Mouse (Mus musculus) CH12.LX (cell line): ENCODE measurements around the gene Ift81. TPM values are rescaled to one million over a fixed set of nuclear protein-coding genes. Genes with fewer than 3 reads are reported as not detected.

ENCODE experiments used
- DNase-seq: peaks from one replicate; pipeline ENCODE4 v3.0.0-alpha.2; 2013; ENCODE audit errors: extremely low read depth
- H3K27ac ChIP-seq: 2 replicates; pipeline ENCODE4 v1.5.1; 2012; ENCODE audit warnings: low read depth, mild to moderate bottlenecking, control low read depth, moderate library complexity; ENCODE audit not compliant: insufficient read depth
- H3K27me3 ChIP-seq: replicated peaks from 2 replicates; pipeline ENCODE3; 2012; ENCODE audit warnings: inconsistent platforms
- H3K36me3 ChIP-seq, 2 experiments: replicated peaks in 1 of 2; 2 replicates each; pipeline versions ENCODE3 to v1.6.1; 2012; ENCODE audit warnings: inconsistent platforms in 1 of 2, low read length in 1 of 2, mild to moderate bottlenecking in 1 of 2, mixed read lengths in 1 of 2, moderate library complexity in 1 of 2; ENCODE audit not compliant: control insufficient read depth in 1 of 2, insufficient read depth in 1 of 2
- H3K4me1 ChIP-seq, 2 experiments: 2 replicates each; pipeline ENCODE4 v1.6.1; 2012; ENCODE audit warnings: inconsistent platforms in 1 of 2, moderate library complexity in 1 of 2; ENCODE audit not compliant: insufficient read depth in 2 of 2, control insufficient read depth in 1 of 2
- H3K4me2 ChIP-seq: 2 replicates; pipeline ENCODE4 v1.6.1; 2012; ENCODE audit warnings: low read depth, mild to moderate bottlenecking, control low read depth; ENCODE audit not compliant: poor library complexity, insufficient read depth, severe bottlenecking
- H3K4me3 ChIP-seq, 3 experiments: fragments of 150-350 bp in 1 of 3; sonication (generic) in 1 of 3; replicated peaks in 1 of 3; 2 replicates each; pipeline versions ENCODE3 to v1.5.1; 2011 to 2012; ENCODE audit warnings: low read depth in 2 of 3, low read length in 2 of 3, mild to moderate bottlenecking in 2 of 3, moderate library complexity in 2 of 3, control low read depth in 1 of 3, improper control_type of control experiment in 1 of 3, inconsistent platforms in 1 of 3, mixed read lengths in 1 of 3; ENCODE audit not compliant: poor library complexity in 1 of 3
- H3K79me2 ChIP-seq: replicated peaks from 2 replicates; pipeline ENCODE4 v1.6.1; 2012; ENCODE audit warnings: mild to moderate bottlenecking, moderate library complexity; ENCODE audit not compliant: control insufficient read depth, poor library complexity, insufficient read depth, severe bottlenecking; ENCODE audit errors: extremely low read depth
- H3K9ac ChIP-seq: 2 replicates; pipeline ENCODE4 v1.6.1; 2012; ENCODE audit warnings: low read depth, mild to moderate bottlenecking, control low read depth, moderate library complexity; ENCODE audit not compliant: insufficient read depth
- H3K9me3 ChIP-seq: replicated peaks from 2 replicates; pipeline ENCODE3; 2012; ENCODE audit warnings: low read length, inconsistent platforms, mixed read lengths
- E2F4 ChIP-seq: IDR thresholded peaks from 2 replicates; pipeline ENCODE4 v1.6.1; 2011; ENCODE audit warnings: low read depth, low read length, improper control_type of control experiment; ENCODE audit not compliant: insufficient replicate concordance
- EP300 ChIP-seq: IDR thresholded peaks from 2 replicates; pipeline ENCODE4 v1.6.1; 2011; ENCODE audit warnings: low read length, improper control_type of control experiment
- GABPA ChIP-seq: IDR thresholded peaks from 2 replicates; pipeline ENCODE4 v1.6.1; 2012; ENCODE audit warnings: low read depth, low read length, improper control_type of control experiment, inconsistent platforms; ENCODE audit not compliant: insufficient replicate concordance
- MAFK ChIP-seq: IDR thresholded peaks from 2 replicates; pipeline ENCODE4 v1.6.1; 2011; ENCODE audit warnings: low read length, improper control_type of control experiment; ENCODE audit not compliant: insufficient replicate concordance
- MXI1 ChIP-seq: IDR thresholded peaks from 2 replicates; pipeline ENCODE4 v1.6.1; 2011; ENCODE audit warnings: mild to moderate bottlenecking, low read depth, low read length, improper control_type of control experiment
- MYC ChIP-seq: IDR thresholded peaks from 2 replicates; pipeline ENCODE4 v1.6.1; 2011; ENCODE audit warnings: low read depth, mild to moderate bottlenecking, improper control_type of control experiment, low read length
- TCF12 ChIP-seq: IDR thresholded peaks from 2 replicates; pipeline ENCODE4 v1.6.1; 2014; ENCODE audit warnings: low read depth, mild to moderate bottlenecking, inconsistent platforms, low read length, improper control_type of control experiment
- UBTF ChIP-seq: IDR thresholded peaks from 2 replicates; pipeline ENCODE4 v1.6.1; 2012; ENCODE audit warnings: low read depth, mild to moderate bottlenecking, inconsistent platforms, low read length, improper control_type of control experiment, moderate library complexity
- ZKSCAN1 ChIP-seq: IDR thresholded peaks from 2 replicates; pipeline ENCODE4 v1.6.1; 2012; ENCODE audit warnings: low read depth, inconsistent platforms, low read length, improper control_type of control experiment, borderline replicate concordance
- ZMIZ1 ChIP-seq: IDR thresholded peaks from 2 replicates; pipeline ENCODE4 v1.6.1; 2012; ENCODE audit warnings: low read depth, mild to moderate bottlenecking, inconsistent platforms, low read length, improper control_type of control experiment
- dilution Hi-C: fragments of 300-500 bp; cut with MboI; formaldehyde crosslinking; loops from 2 replicates; pipeline ENCODE4 v1.14.3; 2020; ENCODE audit warnings: low sequenced_read_pairs; ENCODE audit not compliant: extremely low pct_unique_long_range_greater_than_20kb, extremely low pct_ligation_motif_present
- in situ Hi-C: fragments of 300-500 bp; cut with MboI; formaldehyde crosslinking; loops from 3 replicates; pipeline ENCODE4 v1.14.3; 2019; ENCODE audit warnings: low sequenced_read_pairs, low pct_ligation_motif_present, low pct_unique_long_range_greater_than_20kb, mixed read lengths
- polyA plus RNA-seq: library from polyadenylated mRNA; unstranded; fragments of >175 nt; gene quantifications from 2 replicates; pipeline ENCODE4 v1.2.1, GENCODE M21; 2012; ENCODE audit warnings: low read depth; ENCODE audit not compliant: insufficient read length
- total RNA-seq, 2 experiments: library from RNA; depleted of rRNA; stranded (reverse); fragments of 300-350 nt in 1 of 2; fragments of >200 nt in 1 of 2; gene quantifications; 2 replicates each; pipeline ENCODE4 v1.2.3; 2012 to 2014

Gene Ift81
- total and polyA plus RNA-seq, 3 experiments = 3.1 to 5.0 (median 4.1) TPM

DNA sequence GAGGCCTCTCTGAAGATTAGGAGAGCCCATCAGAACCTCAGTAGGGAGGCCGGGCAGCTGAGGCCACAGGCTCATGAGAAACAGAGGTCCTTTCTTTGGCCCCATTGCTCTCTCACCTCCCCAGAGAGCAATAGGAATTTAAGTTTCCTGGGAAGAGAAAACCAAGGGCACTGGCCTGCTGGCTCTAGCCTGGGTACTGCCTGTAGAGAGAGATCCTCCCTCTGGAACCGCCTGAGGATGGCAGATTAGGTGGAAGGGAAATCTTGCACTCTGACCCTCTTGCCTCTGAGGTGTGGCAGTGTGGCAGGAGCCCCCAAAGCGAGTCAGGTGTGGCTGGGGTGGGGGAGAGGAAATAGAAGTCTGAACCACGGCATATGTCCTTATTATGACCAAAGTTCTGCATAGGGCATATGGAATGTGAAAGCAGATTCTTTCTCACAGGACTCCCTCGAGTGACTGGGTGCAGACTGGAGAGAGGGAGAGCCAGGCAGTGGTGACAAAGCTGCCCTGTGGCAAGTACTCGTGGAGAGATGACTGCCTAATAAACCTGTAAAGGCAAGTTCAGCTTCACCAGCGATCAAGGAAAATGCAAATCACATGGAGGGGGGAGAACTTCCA lies 95.2 kb downstream of the Ift81 start:
- H3K79me2 ChIP-seq = no peaks in the 10 kb centered on the region
- no peak overlapping the region for H3K27ac ChIP-seq
- H3K27me3 ChIP-seq = no peaks in the 10 kb centered on the region
- no peak overlapping the region for H3K9ac ChIP-seq
- H3K4me2 ChIP-seq = no peak overlapping the region
- H3K9me3 ChIP-seq = no peaks in the 10 kb centered on the region
- dilution Hi-C loops (no loop called here), in situ Hi-C loops (loop anchor here (25.0 kb wide), 1 partner anchor 93 kb away; the partner anchor contains the start of gene Ift81)
- H3K36me3 ChIP-seq = no peaks in the 10 kb centered on the region
- no peak overlapping the region for H3K4me3 ChIP-seq
- DNase-seq = no peak
- TF ChIP-seq EP300 = no peak
- TF ChIP-seq MYC = no peak
- no peak for TF ChIP-seq MAFK
- TF ChIP-seq UBTF = no peak
- TF ChIP-seq GABPA = no peak
- TF ChIP-seq E2F4 = no peak
- TF ChIP-seq ZMIZ1 = no peak
- no peak for TF ChIP-seq MXI1
- TF ChIP-seq TCF12 = no peak
- peaks cover 3 to 29% of the 10 kb centered on the region in 2 experiments; a peak in 3 of 4 replicates for H3K4me1 ChIP-seq

DNA sequence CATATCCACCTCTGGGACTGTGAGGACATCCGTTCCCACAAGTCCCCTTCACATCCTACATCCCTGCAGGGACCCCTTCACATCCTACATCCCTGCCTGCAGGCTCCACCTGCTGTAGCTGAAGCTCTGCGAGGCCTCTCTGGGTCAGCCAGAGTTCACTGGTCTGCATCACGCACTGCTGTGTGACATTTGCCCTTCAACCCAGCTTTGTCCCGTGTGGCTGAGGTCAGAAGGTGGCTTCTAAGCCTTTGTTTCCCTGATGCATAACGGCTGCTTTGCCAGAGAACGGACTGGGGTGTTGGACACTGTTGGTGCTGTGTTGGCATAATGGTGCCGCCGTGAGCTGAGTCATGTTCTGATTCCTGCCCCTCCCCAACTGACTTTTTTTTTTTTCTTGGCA lies 96.1 kb downstream of the Ift81 start:
- Histone ChIP-seq H3K4me2 (no peak overlapping the region), H3K27ac (no peak overlapping the region), H3K27me3 (no peaks in the 10 kb centered on the region), H3K79me2 (no peaks in the 10 kb centered on the region), H3K9me3 (no peaks in the 10 kb centered on the region), H3K9ac (no peak overlapping the region), H3K4me3 (no peak overlapping the region), H3K36me3 (no peaks in the 10 kb centered on the region), H3K4me1 (peaks cover 3 to 29% of the 10 kb centered on the region in 2 experiments; a peak in 3 of 4 replicates)
- no peak for DNase-seq
- dilution Hi-C loops = no loop called here
- in situ Hi-C loops = loop anchor here (25.0 kb wide), 1 partner anchor 94 kb away; the partner anchor contains the start of gene Ift81
- no peak for TF ChIP-seq MAFK

DNA sequence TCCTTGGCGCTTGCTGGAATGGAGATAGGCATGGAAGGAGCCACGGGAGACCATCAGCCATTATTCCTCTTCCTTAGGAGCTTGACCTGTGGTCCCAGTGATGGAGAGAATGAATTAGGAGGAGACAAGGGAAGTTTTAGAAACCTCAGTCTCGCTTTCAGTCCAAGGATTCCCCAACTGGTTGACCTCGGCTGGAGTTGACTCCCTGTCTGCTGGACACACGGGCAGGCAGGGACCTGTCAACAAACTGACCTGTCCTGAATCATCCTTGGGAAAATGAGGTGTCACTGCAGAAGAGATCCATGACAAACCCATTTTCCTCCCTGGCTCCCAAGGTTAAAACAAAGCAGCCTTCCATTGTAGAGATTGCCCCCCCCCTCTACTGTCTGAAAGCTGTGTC lies 97.4 kb downstream of the Ift81 start:
- Histone ChIP-seq H3K9me3 (no peaks in the 10 kb centered on the region), H3K27me3 (no peaks in the 10 kb centered on the region), H3K36me3 (no peaks in the 10 kb centered on the region), H3K4me1 (peaks cover 3 to 29% of the 10 kb centered on the region in 2 experiments; a peak in 3 of 4 replicates), H3K79me2 (no peaks in the 10 kb centered on the region), H3K4me3 (no peak overlapping the region), H3K9ac (no peak overlapping the region), H3K4me2 (no peak overlapping the region), H3K27ac (no peak overlapping the region)
- TF ChIP-seq UBTF (no peak), ZKSCAN1 (no peak)
- in situ Hi-C loops = loop anchor here (25.0 kb wide), 1 partner anchor 95 kb away; the partner anchor contains the start of gene Ift81
- DNase-seq = no peak
- dilution Hi-C loops = no loop called here
